Mouse (Mus musculus): ENCODE data around the gene Hist1h4b.
"Not testable (repeated sequence)": the region's sequence is repeated elsewhere in the genome, so short reads cannot be mapped to it uniquely, and the experiment has no call there.

Gene Hist1h4b

GRCm38 (mm10) chr13:23756790-23757189 lies at the start of gene Hist1h4b:
Gene Hist1h4b, plus strand, starts transcription at chr13:23757013.
- in situ Hi-C loops (cut with MboI, MseI) = loop anchor here (25.0 kb wide), 2 partner anchors 856 to 1031 kb away; no protein-coding TSS in a partner anchor

GRCm38 (mm10) chr13:23708041-23708440 lies 48.8 kb upstream of the Hist1h4b start:
- in situ Hi-C loops (cut with MboI, MseI) = no loop called here

GRCm38 (mm10) chr13:23708654-23709053 lies 48.2 kb upstream of the Hist1h4b start:
- in situ Hi-C loops (cut with MboI, MseI) = no loop called here

GRCm38 (mm10) chr13:23709714-23710373 lies 47.0 kb upstream of the Hist1h4b start:
- in situ Hi-C loops (cut with MboI, MseI) = no loop called here

GRCm38 (mm10) chr13:23710374-23711089 lies 46.3 kb upstream of the Hist1h4b start, which contains the start of gene Hfe:
Gene Hfe, minus strand, starts transcription at chr13:23710854.
- in situ Hi-C loops (cut with MboI, MseI) = no loop called here

- in situ Hi-C loops (cut with MboI, MseI) = no loop called here
These were observed 40.4 kb upstream of the Hist1h4b start for GRCm38 (mm10) chr13:23716261-23717042.

GRCm38 (mm10) chr13:23717176-23717575 lies 39.6 kb upstream of the Hist1h4b start:
- in situ Hi-C loops (cut with MboI, MseI) = no loop called here

GRCm38 (mm10) chr13:23717593-23718245 lies 39.1 kb upstream of the Hist1h4b start:
- in situ Hi-C loops (cut with MboI, MseI) = not testable (repeated sequence)

GRCm38 (mm10) chr13:23724239-23724638 lies 32.6 kb upstream of the Hist1h4b start:
- in situ Hi-C loops (cut with MboI, MseI) = no loop called here

- in situ Hi-C loops (cut with MboI, MseI) = loop anchor here (5.0 to 25.0 kb wide), 2 partner anchors 93 to 1938 kb away; partner anchors contain the start of genes Hist1h1b, Hist1h2an, Hist1h2bp and Hist1h3i
These were observed 31.6 kb upstream of the Hist1h4b start for GRCm38 (mm10) chr13:23725213-23725612.

- in situ Hi-C loops (cut with MboI, MseI) = loop anchor here (5.0 to 25.0 kb wide), 2 partner anchors 96 to 1941 kb away; partner anchors contain the start of genes Hist1h1b, Hist1h2an, Hist1h2bp and Hist1h3i
These were observed 28.2 kb upstream of the Hist1h4b start for GRCm38 (mm10) chr13:23728472-23729191.

- in situ Hi-C loops (cut with MboI, MseI) = loop anchor here (5.0 to 25.0 kb wide), 2 partner anchors 97 to 1942 kb away; partner anchors contain the start of genes Hist1h1b, Hist1h2an, Hist1h2bp and Hist1h3i
These were observed 27.7 kb upstream of the Hist1h4b start for GRCm38 (mm10) chr13:23729192-23729525.

GRCm38 (mm10) chr13:23729706-23730105 lies 27.1 kb upstream of the Hist1h4b start:
- in situ Hi-C loops (cut with MboI, MseI) = loop anchor here (5.0 to 25.0 kb wide), 3 partner anchors 37 to 1942 kb away; partner anchors contain the start of genes Hist1h1b, Hist1h2an, Hist1h2bp and Hist1h3i

GRCm38 (mm10) chr13:23730479-23730878 lies 26.3 kb upstream of the Hist1h4b start:
- in situ Hi-C loops (cut with MboI, MseI) = loop anchor here (5.0 to 25.0 kb wide), 2 partner anchors 38 to 1943 kb away; partner anchors contain the start of genes Hist1h1b, Hist1h2an, Hist1h2bp and Hist1h3i

- in situ Hi-C loops (cut with MboI, MseI) = loop anchor here (5.0 to 25.0 kb wide), 2 partner anchors 40 to 1945 kb away; partner anchors contain the start of genes Hist1h1b, Hist1h2an, Hist1h2bp and Hist1h3i
These were observed 24.5 kb upstream of the Hist1h4b start for GRCm38 (mm10) chr13:23732156-23732804.

GRCm38 (mm10) chr13:23737091-23737490 lies 19.7 kb upstream of the Hist1h4b start:
- in situ Hi-C loops (cut with MboI, MseI) = loop anchor here (25.0 kb wide), 1 partner anchor 1950 kb away; the partner anchor contains the start of genes Hist1h1b, Hist1h2an, Hist1h2bp and Hist1h3i

- in situ Hi-C loops (cut with MboI, MseI) = loop anchor here (25.0 kb wide), 1 partner anchor 1951 kb away; the partner anchor contains the start of genes Hist1h1b, Hist1h2an, Hist1h2bp and Hist1h3i
These were observed 18.8 kb upstream of the Hist1h4b start for GRCm38 (mm10) chr13:23738041-23738440.

- in situ Hi-C loops (cut with MboI, MseI) = loop anchor here (25.0 kb wide), 1 partner anchor 1951 kb away; the partner anchor contains the start of genes Hist1h1b, Hist1h2an, Hist1h2bp and Hist1h3i
These were observed 18.1 kb upstream of the Hist1h4b start, which contains the start of gene Hist1h1c for GRCm38 (mm10) chr13:23738677-23739068. Gene Hist1h1c, plus strand, starts transcription at chr13:23738808.

Data from regulatory T cell (primary cell).